Mouse (Mus musculus): ENCODE data around the gene Ctse. TPM values are rescaled to one million over a fixed set of nuclear protein-coding genes. Genes with fewer than 3 reads are reported as not detected.

Gene Ctse
- total RNA-seq, 1 experiment from 2014 or later, result 26.8 TPM

DNA sequence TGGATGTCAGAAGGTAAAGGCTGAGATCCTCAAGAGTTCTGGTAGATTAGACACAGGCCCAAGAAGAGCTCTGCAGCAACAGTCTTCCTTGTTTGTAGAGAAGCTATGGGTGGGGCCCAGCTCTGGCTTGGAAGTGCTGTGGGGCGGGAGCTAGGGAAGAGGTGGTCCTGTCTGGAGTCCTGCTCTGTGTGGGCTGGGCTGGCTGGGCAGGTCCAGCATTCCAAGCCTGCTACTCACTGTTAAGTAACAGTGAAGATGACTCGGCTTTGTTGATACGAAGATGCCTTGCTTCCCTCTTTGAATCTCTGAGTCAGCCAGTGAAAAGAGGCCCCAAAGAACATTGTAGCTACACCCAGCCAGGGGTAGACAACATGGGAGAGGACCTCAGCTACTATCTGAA lies 52.3 kb downstream of the Ctse start:
- ATAC-seq (ENCODE audit: extremely low read depth, insufficient number of reproducible peaks, low FRiP score, poor library complexity, severe bottlenecking), result peak; percentile 21; the same call in 1 of the 2 replicates

- 0 out of 2 replicates have a peak, but pooled peaks have one; percentile 33 for ATAC-seq (ENCODE audit: extremely low read depth, insufficient number of reproducible peaks, low FRiP score, poor library complexity, severe bottlenecking)
These were observed 53.2 kb downstream of the Ctse start for GRCm38 (mm10) chr1:131691356-131691755.

DNA sequence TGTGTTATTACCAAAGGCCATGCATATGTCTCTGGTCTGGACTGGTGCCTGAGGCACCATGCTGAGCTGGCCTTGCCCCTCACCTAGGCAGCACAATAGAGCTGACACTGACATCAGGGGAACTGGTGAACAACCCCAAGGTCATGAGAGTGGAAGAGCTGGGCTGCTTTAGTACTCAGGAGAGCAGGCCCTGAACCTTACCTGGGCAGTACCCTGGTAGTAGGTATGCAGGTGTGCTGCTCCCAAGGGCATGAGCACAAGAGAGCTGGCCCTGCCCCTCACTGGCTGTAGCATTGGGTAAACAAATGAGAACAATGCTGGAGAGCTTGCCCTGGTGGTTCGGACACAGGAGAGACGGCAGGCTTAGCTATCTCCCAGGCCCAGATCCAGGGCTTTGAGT lies 57.2 kb downstream of the Ctse start:
- no peak for ATAC-seq (ENCODE audit: extremely low read depth, insufficient number of reproducible peaks, low FRiP score, poor library complexity, severe bottlenecking)

GRCm38 (mm10) chr1:131696325-131696724 lies 58.2 kb downstream of the Ctse start:
- no peak for ATAC-seq (ENCODE audit: extremely low read depth, insufficient number of reproducible peaks, low FRiP score, poor library complexity, severe bottlenecking)

DNA sequence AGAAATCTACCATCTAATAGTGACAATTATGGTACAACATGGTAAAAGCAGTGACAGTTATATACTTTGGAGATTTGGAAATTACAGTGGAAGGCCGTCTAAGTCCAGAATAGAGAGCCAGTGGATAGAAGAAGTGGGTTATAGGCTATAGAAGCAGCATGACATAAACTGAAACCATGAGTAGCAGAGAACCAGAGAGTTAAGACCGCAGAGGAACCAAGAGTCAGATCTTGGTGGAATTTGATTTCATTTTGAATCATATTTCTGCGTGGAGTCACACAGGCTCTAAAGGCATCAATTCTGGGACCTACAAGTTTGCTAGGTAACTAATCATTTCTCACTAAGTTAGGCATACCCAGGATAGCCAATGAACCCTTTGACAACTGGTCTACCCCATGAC lies 60.7 kb downstream of the Ctse start:
- no peak for ATAC-seq (ENCODE audit: extremely low read depth, insufficient number of reproducible peaks, low FRiP score, poor library complexity, severe bottlenecking)

- ATAC-seq (ENCODE audit: extremely low read depth, insufficient number of reproducible peaks, low FRiP score, poor library complexity, severe bottlenecking), result no peak
These were observed 61.5 kb downstream of the Ctse start for GRCm38 (mm10) chr1:131699642-131700041.

DNA sequence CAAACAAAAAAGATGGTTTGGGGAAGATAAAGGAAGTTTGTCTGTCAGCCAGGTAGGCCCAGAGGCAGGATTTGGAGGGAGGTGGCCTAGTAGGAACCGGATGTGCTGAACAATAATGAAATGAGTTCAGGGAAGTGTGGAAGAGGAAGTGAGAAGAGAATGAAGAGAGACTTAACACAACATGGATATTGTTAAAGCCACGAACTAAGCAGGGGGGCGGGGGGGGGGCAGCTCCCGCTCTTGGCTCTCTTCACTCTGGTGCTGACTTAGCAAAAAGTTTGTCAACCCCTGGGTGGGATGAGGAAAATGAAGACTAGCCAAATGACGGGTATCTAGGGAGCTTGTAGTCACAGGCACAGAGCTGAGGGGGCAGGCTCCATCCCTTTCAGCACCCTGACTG lies 62.3 kb downstream of the Ctse start:
- peak; percentile 46; the same call in 1 of the 2 replicates for ATAC-seq (ENCODE audit: extremely low read depth, insufficient number of reproducible peaks, low FRiP score, poor library complexity, severe bottlenecking)

- ATAC-seq (ENCODE audit: extremely low read depth, insufficient number of reproducible peaks, low FRiP score, poor library complexity, severe bottlenecking), result no peak
These were observed 63.3 kb downstream of the Ctse start for GRCm38 (mm10) chr1:131701391-131701790.

DNA sequence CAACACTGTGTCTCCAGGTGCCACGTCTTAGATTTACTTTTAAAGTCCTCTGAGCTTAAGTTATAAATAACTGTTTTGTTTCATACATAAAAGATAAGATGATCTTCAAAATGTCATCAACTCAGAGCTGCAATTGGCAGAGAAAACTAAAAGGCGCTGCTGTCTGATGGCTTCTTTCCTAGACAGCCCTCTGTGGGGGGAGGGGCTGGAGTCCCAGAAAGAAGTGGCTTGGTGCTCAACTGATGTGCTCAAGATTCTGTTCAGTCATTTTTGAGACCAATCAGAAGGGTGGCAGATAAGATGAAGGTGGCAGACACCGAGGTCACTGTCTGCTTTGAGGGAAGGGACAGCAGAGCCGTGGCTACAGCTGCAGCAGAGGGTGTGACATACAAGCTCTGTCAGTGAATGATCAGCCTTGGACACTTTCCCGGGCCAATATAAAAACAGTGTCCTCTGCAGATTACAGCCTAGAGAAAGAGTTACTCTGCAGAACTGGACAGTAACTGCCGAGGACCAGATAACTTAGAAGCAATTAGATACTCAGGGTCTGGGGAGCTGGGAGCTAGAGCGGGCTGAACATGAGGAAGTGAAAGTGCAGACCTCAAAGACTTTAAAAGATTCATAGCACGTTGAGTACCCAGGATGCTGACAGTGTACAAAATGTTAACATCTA lies 64.1 kb downstream of the Ctse start:
- ATAC-seq (ENCODE audit: extremely low read depth, insufficient number of reproducible peaks, low FRiP score, poor library complexity, severe bottlenecking), result peak; percentile 67; the same call in 1 of the 2 replicates

DNA sequence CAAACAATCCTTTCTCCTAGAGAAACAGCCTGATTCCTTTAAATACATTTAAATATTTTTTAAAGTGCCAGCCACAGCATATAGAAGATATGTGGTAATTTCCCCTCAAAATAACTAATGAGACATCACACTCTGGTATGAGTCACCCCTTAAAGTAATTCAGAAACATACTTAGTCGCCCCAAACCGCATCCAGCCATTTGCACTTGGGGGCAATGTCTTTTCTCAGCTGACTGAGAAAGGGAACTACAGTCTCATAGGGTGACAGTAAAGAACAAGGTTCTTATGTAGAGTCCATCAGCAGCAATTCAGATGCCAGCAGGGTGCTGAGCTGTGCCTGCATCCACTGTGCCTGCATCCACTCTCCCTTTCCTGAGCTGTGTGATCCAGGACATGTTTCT lies 65.4 kb downstream of the Ctse start:
- ATAC-seq (ENCODE audit: extremely low read depth, insufficient number of reproducible peaks, low FRiP score, poor library complexity, severe bottlenecking), result no peak

- ATAC-seq (ENCODE audit: extremely low read depth, insufficient number of reproducible peaks, low FRiP score, poor library complexity, severe bottlenecking), result peak; percentile 63; the same call in 1 of the 2 replicates
These were observed 70.2 kb downstream of the Ctse start for GRCm38 (mm10) chr1:131708338-131708737.

- no peak for ATAC-seq (ENCODE audit: extremely low read depth, insufficient number of reproducible peaks, low FRiP score, poor library complexity, severe bottlenecking)
These were observed 73.4 kb downstream of the Ctse start for GRCm38 (mm10) chr1:131711518-131711917.

GRCm38 (mm10) chr1:131712386-131712785 lies 74.3 kb downstream of the Ctse start:
- no peak for ATAC-seq (ENCODE audit: extremely low read depth, insufficient number of reproducible peaks, low FRiP score, poor library complexity, severe bottlenecking)

GRCm38 (mm10) chr1:131714388-131715337 lies 76.6 kb downstream of the Ctse start:
- ATAC-seq (ENCODE audit: extremely low read depth, insufficient number of reproducible peaks, low FRiP score, poor library complexity, severe bottlenecking), result no peak

DNA sequence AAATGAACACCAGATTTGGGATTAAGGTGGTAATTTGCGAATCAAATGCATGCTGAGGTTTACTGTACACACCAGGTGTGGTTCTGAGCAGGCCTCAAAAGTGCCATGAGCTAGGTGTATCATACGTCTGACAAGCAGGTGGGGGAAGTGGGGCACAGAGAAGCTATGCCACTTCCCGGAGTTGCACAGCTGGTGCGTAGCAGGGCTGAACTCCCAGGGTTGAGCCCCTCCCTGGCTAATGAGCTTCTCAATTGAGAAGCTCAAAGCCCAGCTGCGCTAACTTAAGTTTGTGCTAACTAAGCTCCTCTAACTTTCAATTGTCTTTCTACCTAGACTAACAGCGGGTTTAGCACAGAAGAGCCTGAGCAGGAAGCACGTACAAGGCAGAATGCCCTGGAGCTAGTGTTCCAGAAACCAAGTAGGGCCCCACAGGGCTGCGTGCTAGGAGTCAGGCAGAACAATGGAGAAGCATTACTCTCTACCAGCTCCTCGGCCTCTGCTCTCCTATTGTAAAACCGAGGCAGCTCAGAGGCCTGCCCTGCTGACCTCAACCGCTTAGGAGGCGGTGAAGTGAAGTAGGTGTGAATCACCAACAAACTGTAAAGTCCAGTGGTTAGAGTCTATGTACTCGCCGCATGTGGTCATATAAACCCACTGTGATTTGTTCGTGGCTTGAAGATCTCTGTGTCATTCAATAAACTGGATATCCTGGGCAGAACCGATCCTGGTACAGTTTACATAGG lies 81.0 kb downstream of the Ctse start:
- no peak for ATAC-seq (ENCODE audit: extremely low read depth, insufficient number of reproducible peaks, low FRiP score, poor library complexity, severe bottlenecking)

- ATAC-seq (ENCODE audit: extremely low read depth, insufficient number of reproducible peaks, low FRiP score, poor library complexity, severe bottlenecking), result no peak
These were observed 83.9 kb downstream of the Ctse start for GRCm38 (mm10) chr1:131721989-131722388.

DNA sequence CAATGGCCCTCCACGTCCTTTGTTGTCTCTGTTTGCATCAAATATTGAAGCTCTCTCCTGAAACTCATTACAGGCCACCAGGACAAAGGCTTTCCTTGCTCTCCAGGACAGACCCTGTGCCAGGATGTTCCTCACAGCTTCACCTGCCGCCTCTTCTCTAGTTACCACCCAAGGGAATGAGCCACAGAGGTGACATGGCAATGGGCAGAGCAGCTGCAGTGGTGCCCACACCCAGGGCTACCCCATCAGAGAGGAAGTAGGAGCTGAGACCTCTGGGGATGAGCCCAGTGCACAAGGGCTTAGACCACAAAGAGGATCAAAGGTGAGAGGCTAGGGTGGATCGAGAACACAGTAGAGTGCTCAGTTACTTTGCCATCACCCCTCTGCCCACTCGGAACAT lies 85.4 kb downstream of the Ctse start:
- ATAC-seq (ENCODE audit: extremely low read depth, insufficient number of reproducible peaks, low FRiP score, poor library complexity, severe bottlenecking), result no peak

All from neutrophil, adult 5-6 weeks (primary cell).